Mouse (Mus musculus): ENCODE results near the gene Tbl3. TPM values are rescaled to one million over a fixed set of nuclear protein-coding genes. Genes with fewer than 3 reads are reported as not detected.
A peak's percentile ranks its signal among the peaks of the same experiment; 100 is the strongest.

Tbl3 gene
- polyA plus RNA-seq, 1 experiment: 60.6 TPM

DNA sequence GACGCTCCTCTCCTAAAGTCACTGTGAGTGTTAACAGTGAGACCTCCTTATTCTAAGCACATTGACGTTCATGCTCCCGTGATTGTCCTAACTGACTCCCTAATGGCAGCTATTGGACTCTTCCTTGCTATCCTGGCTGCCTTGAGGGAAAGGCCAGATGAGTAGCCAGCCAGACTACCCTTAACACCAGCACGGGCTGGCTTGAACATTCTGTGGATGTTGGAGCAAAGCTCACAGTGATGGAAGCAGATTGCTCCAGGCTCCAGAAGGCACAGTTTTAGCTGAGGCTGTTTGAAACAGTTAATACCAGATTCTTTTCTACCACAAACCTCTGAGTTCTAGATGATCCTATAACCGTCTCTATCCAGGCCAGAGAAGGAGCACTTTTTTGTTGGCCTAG lies 36.4 kb upstream of the Tbl3 start:
- no peaks in the 10 kb centered on the region for H3K27me3 ChIP-seq (ENCODE audit: control insufficient read depth, insufficient read depth, low read length)
- DNase-seq: no peak
- 72% methylated on average over 5 of the region's 5 CpGs for WGBS
- TF ChIP-seq CTCF (IDR thresholded peaks at IDR 0.05; ENCODE audit: borderline replicate concordance, insufficient read depth, low read depth, low read length): no peak
- no peak for TF ChIP-seq POLR2A (IDR thresholded peaks at IDR 0.05; ENCODE audit: borderline replicate concordance, insufficient read depth, low read length)
- no peaks in the 10 kb centered on the region for H3K4me1 ChIP-seq (ENCODE audit: control insufficient read depth, insufficient read depth, low read length)
- H3K4me3 ChIP-seq (replicated peaks; ENCODE audit: insufficient read depth, low read depth, low read length): no peak overlapping the region
- no peak overlapping the region for H3K27ac ChIP-seq (ENCODE audit: insufficient read depth, low read length)

DNA sequence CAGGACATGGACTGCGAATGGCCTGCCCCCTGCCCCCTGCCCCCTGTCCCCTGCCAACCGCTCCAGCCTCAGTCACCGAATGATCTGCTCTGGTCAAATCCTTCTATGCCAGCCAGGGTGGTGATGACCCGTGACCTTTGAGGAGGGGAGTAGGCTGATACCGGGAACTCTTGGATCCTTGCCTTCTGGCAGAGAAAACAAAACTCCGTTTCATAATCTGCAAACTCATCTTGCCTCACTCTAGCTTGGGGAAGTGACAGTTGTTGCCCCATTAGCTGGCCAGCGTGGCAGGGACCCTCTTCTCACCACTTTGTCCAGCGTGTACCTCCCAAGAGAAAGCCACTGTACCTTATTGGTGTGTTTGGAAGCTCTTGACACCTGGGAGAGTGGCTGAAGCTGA lies 34.8 kb upstream of the Tbl3 start:
- no peaks in the 10 kb centered on the region for H3K4me1 ChIP-seq (ENCODE audit: control insufficient read depth, insufficient read depth, low read length)
- WGBS: 63% methylated on average over 8 of the region's 8 CpGs
- no peak overlapping the region for H3K4me3 ChIP-seq (replicated peaks; ENCODE audit: insufficient read depth, low read depth, low read length)
- TF ChIP-seq CTCF (IDR thresholded peaks at IDR 0.05; ENCODE audit: borderline replicate concordance, insufficient read depth, low read depth, low read length) (no peak), POLR2A (IDR thresholded peaks at IDR 0.05; ENCODE audit: borderline replicate concordance, insufficient read depth, low read length) (no peak)
- DNase-seq: no peak
- no peaks in the 10 kb centered on the region for H3K27me3 ChIP-seq (ENCODE audit: control insufficient read depth, insufficient read depth, low read length)
- no peak overlapping the region for H3K27ac ChIP-seq (ENCODE audit: insufficient read depth, low read length)

DNA sequence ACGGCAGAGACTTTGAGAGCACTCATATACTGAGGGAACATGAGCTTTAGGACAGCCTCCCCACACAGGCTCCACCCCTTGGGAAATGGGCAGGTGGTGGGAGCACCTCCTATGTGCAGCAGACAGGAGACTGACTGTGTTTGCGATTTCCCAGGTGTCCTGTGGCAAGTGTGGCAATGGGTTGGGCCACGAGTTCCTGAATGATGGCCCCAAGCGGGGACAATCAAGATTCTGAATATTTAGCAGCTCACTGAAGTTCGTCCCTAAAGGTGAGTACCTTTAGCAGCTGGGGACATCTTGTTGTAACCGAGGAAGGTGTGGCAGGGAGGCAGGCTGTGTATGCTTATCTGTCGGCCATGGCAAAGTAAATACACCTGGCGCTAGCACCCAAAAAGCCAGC lies 32.5 kb upstream of the Tbl3 start:
- no peak overlapping the region for H3K27ac ChIP-seq (ENCODE audit: insufficient read depth, low read length)
- no peaks in the 10 kb centered on the region for H3K27me3 ChIP-seq (ENCODE audit: control insufficient read depth, insufficient read depth, low read length)
- 86% methylated on average over 8 of the region's 8 CpGs for WGBS
- DNase-seq: no peak
- TF ChIP-seq POLR2A (IDR thresholded peaks at IDR 0.05; ENCODE audit: borderline replicate concordance, insufficient read depth, low read length) (no peak), CTCF (IDR thresholded peaks at IDR 0.05; ENCODE audit: borderline replicate concordance, insufficient read depth, low read depth, low read length) (no peak)
- H3K4me1 ChIP-seq (ENCODE audit: control insufficient read depth, insufficient read depth, low read length): no peaks in the 10 kb centered on the region
- no peak overlapping the region for H3K4me3 ChIP-seq (replicated peaks; ENCODE audit: insufficient read depth, low read depth, low read length)

DNA sequence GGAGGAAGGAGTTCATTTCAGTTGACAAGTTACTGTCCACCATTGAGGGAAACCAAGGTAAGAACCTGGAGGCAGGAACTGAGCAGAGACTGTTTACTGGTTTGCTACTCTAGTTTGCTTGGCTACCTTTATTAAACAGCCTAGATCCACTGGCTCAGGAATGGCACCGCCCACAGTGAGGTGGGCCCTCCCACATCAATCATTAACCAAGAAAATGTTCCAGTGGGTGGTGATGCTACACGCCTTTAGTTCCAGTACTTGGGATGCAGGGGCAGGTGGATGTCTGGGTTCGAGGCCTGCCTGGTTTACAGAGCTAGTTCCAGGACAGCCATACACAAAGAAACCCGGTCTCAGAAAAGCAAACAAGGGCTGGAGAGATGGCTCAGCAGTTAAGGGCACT lies 30.8 kb upstream of the Tbl3 start:
- H3K27me3 ChIP-seq (ENCODE audit: control insufficient read depth, insufficient read depth, low read length): no peaks in the 10 kb centered on the region
- H3K27ac ChIP-seq (ENCODE audit: insufficient read depth, low read length): no peak overlapping the region
- 88% methylated on average over 4 of the region's 4 CpGs for WGBS
- no peak for DNase-seq
- no peaks in the 10 kb centered on the region for H3K4me1 ChIP-seq (ENCODE audit: control insufficient read depth, insufficient read depth, low read length)
- no peak for TF ChIP-seq CTCF (IDR thresholded peaks at IDR 0.05; ENCODE audit: borderline replicate concordance, insufficient read depth, low read depth, low read length)
- no peak for TF ChIP-seq POLR2A (IDR thresholded peaks at IDR 0.05; ENCODE audit: borderline replicate concordance, insufficient read depth, low read length)
- H3K4me3 ChIP-seq (replicated peaks; ENCODE audit: insufficient read depth, low read depth, low read length): no peak overlapping the region

DNA sequence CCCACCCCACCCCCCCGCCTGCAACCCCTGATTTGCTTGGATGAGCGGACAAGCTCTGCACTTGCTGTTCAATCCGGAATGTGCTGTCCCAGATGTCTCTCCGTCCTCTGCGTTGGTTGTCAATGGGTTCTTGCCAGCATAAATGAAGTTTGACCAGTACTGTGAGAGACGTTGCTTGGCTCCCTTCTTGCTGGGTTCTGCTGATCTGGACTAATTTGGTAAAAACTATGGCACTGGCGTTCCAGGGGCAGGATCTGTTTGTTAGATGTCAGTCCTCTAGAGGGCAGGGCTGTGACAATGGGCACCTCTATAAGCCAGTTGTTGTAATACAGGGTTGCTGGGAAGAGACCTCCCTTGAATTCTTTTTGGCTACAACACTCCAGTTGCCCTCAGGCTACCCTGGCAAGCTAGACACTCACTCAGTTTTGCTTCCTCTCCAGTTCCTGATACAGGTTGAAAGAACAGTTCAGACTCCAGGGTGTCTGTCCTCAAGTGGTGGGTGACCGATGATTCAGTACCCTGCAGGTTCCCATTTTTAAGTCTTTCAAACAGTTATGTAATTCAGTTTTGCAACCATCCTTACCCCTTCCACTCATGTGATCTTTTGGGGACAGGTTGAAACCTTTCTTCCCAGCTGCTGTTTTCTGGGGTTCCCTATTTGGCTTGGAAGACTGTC lies 29.8 kb upstream of the Tbl3 start:
- Histone ChIP-seq H3K27me3 (ENCODE audit: control insufficient read depth, insufficient read depth, low read length) (no peaks in the 10 kb centered on the region), H3K4me1 (ENCODE audit: control insufficient read depth, insufficient read depth, low read length) (no peaks in the 10 kb centered on the region), H3K4me3 (replicated peaks; ENCODE audit: insufficient read depth, low read depth, low read length) (peak overlapping the region; percentile 95), H3K27ac (ENCODE audit: insufficient read depth, low read length) (no peak overlapping the region)
- TF ChIP-seq POLR2A (IDR thresholded peaks at IDR 0.05; ENCODE audit: borderline replicate concordance, insufficient read depth, low read length): no peak
- 0 out of 2 replicates have a peak, but pooled peaks have one; percentile 10 for TF ChIP-seq CTCF (IDR thresholded peaks at IDR 0.05; ENCODE audit: borderline replicate concordance, insufficient read depth, low read depth, low read length)
- 16% methylated on average over 8 of the region's 8 CpGs for WGBS
- no peak for DNase-seq

DNA sequence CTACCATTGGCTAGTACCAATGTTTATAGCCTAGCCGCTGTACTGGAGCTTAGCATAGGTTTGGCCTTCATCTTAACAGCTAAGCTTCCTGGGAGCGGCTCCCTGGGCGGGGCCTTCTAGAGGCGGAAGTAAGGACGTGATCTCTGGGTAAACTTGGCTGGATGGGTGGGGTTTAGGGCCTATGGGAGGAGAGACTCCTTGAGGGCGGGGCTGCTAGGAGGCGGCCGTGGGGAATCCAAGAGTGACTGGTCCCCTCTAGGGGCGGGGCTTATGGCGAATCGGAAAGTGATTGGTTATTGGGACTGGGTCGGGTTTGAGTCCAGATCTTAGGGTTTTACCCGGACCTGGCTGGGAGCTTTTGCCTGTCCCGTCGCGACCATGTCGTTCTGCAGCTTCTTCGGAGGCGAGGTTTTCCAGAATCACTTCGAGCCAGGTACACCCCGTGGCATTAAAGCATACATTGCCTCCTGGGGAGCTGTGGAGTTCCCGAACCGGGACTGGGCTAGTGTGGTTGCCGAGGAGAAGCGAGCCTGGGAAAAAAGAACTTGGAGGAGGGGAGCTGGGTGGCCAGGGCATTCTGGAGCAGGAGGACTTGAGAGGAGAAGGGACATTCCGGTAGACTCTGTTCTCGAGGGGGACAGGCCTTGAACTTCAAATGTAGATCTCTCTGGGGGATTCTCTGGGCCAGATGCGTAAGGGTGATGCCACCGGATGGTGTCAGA lies 29.0 kb upstream of the Tbl3 start, which contains the start of gene Msrb1:
TSS of gene Msrb1 (plus strand) at position 313 of the 722 bp plus-strand sequence.
- Histone ChIP-seq H3K27me3 (ENCODE audit: control insufficient read depth, insufficient read depth, low read length) (no peaks in the 10 kb centered on the region), H3K4me1 (ENCODE audit: control insufficient read depth, insufficient read depth, low read length) (no peaks in the 10 kb centered on the region), H3K4me3 (replicated peaks; ENCODE audit: insufficient read depth, low read depth, low read length) (peak within 1 kb of the TSS; percentile 95), H3K27ac (ENCODE audit: insufficient read depth, low read length) (peak within 1 kb of the TSS; percentile 51)
- WGBS: under 1% methylated on average over 28 of the region's 29 CpGs
- TF ChIP-seq CTCF (IDR thresholded peaks at IDR 0.05; ENCODE audit: borderline replicate concordance, insufficient read depth, low read depth, low read length): no peak
- peak; percentile 71 for TF ChIP-seq POLR2A (IDR thresholded peaks at IDR 0.05; ENCODE audit: borderline replicate concordance, insufficient read depth, low read length)
- peak; percentile 91 to 96 for DNase-seq

DNA sequence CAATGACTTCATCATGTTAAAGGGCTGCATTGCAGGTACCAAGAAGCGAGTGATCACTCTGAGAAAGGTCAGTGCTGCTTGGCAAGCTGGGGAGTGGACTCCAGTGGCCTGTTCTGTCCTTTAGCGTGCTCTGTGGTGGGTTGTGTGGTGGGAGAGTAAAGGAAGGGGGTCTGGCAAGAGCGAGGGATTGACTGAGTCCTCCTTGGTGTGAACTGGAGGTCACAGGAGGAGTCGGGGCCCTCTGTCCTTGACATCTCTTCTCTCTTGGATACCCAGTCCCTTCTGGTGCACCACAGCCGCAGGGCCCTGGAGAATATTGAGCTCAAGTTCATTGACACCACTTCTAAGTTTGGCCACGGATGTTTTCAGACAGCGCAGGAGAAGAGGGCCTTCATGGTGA lies 28.0 kb upstream of the Tbl3 start:
- Histone ChIP-seq H3K27me3 (ENCODE audit: control insufficient read depth, insufficient read depth, low read length) (no peaks in the 10 kb centered on the region), H3K4me1 (ENCODE audit: control insufficient read depth, insufficient read depth, low read length) (no peaks in the 10 kb centered on the region), H3K27ac (ENCODE audit: insufficient read depth, low read length) (no peak overlapping the region), H3K4me3 (replicated peaks; ENCODE audit: insufficient read depth, low read depth, low read length) (no peak overlapping the region)
- 82% methylated on average over 7 of the region's 7 CpGs for WGBS
- TF ChIP-seq POLR2A (IDR thresholded peaks at IDR 0.05; ENCODE audit: borderline replicate concordance, insufficient read depth, low read length) (no peak), CTCF (IDR thresholded peaks at IDR 0.05; ENCODE audit: borderline replicate concordance, insufficient read depth, low read depth, low read length) (no peak)
- no peak for DNase-seq

DNA sequence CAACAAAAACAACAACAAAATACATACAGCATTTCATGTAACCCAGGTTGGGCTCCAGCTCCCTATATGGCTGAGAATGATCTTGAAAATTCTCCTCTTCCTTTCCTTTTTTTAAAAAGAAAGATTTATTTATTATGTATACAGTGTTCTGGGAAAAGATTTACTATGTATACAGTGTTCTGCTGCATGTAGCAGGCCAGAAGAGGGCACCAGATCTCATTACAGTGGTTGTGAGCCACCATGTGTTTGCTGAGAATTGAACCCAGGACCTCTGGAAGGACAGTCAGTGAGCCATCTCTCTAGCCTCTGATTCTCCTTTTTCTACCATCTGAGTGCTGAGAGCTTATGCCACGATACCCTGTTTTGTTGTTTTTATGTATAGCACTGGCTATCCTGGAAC lies 27.1 kb upstream of the Tbl3 start:
- WGBS: 88% methylated on average over 1 of the region's 1 CpGs
- Histone ChIP-seq H3K27ac (ENCODE audit: insufficient read depth, low read length) (no peak overlapping the region), H3K27me3 (ENCODE audit: control insufficient read depth, insufficient read depth, low read length) (no peaks in the 10 kb centered on the region), H3K4me1 (ENCODE audit: control insufficient read depth, insufficient read depth, low read length) (no peaks in the 10 kb centered on the region), H3K4me3 (replicated peaks; ENCODE audit: insufficient read depth, low read depth, low read length) (no peak overlapping the region)
- no peak for TF ChIP-seq CTCF (IDR thresholded peaks at IDR 0.05; ENCODE audit: borderline replicate concordance, insufficient read depth, low read depth, low read length)
- TF ChIP-seq POLR2A (IDR thresholded peaks at IDR 0.05; ENCODE audit: borderline replicate concordance, insufficient read depth, low read length): no peak
- no peak for DNase-seq

All from cerebellum, adult 2 months (tissue).